Mouse (Mus musculus): ENCODE results near the gene Txnl4b.

- no peak for TF ChIP-seq POLR2A (IDR thresholded peaks at IDR 0.05; ENCODE audit: borderline replicate concordance, extremely low read depth, low read depth, low read length)
- no peak for TF ChIP-seq CTCF (IDR thresholded peaks at IDR 0.05; ENCODE audit: insufficient read depth, low read length)
These were observed 25.2 kb downstream of the Txnl4b start for GRCm38 (mm10) chr8:109590901-109591300.
